Mouse (Mus musculus) intestine, postnatal 0 days (tissue): ENCODE results near the gene Pnpla8. TPM values are rescaled to one million over a fixed set of nuclear protein-coding genes. Genes with fewer than 3 reads are reported as not detected.
"Not testable (repeated sequence)": the region's sequence is repeated elsewhere in the genome, so short reads cannot be mapped to it uniquely, and the experiment has no call there.

Source experiments
- ATAC-seq: fragments of 200-750 bp; cut with Nextera tagmentation; 2 replicates; pipeline ENCODE4 v1.8.0; 2017; ENCODE audit warnings: mild to moderate bottlenecking, moderate TSS enrichment, moderate library complexity
- H3K27ac ChIP-seq: fragments of 300-500 bp; sonication (generic); 2 replicates; pipeline ENCODE4 v1.5.1; 2014; ENCODE audit warnings: mild to moderate bottlenecking, low read depth, low read length, moderate library complexity
- H3K27me3 ChIP-seq: fragments of 300-500 bp; sonication (generic); replicated peaks from 2 replicates; pipeline ENCODE4 v1.6.1; 2014; ENCODE audit warnings: low read length, mixed read lengths; ENCODE audit not compliant: control insufficient read depth, insufficient read depth
- H3K36me3 ChIP-seq: fragments of 300-500 bp; sonication (generic); 2 replicates; pipeline ENCODE4 v1.6.1; 2014; ENCODE audit warnings: mild to moderate bottlenecking, moderate library complexity; ENCODE audit not compliant: control insufficient read depth, insufficient read depth
- H3K4me1 ChIP-seq: fragments of 300-500 bp; sonication (generic); replicated peaks from 2 replicates; pipeline ENCODE4 v1.6.1; 2014; ENCODE audit warnings: antibody characterized with exemption, low read length, mixed read lengths; ENCODE audit not compliant: control insufficient read depth, insufficient read depth
- H3K4me2 ChIP-seq: fragments of 300-500 bp; sonication (generic); replicated peaks from 2 replicates; pipeline ENCODE4 v1.6.1; 2014; ENCODE audit warnings: low read depth, mild to moderate bottlenecking, moderate library complexity
- H3K4me3 ChIP-seq: fragments of 300-500 bp; sonication (generic); 2 replicates; pipeline ENCODE4 v1.5.1; 2014; ENCODE audit warnings: low read depth, low read length
- H3K9ac ChIP-seq: fragments of 300-500 bp; sonication (generic); 2 replicates; pipeline ENCODE4 v1.6.1; 2014; ENCODE audit warnings: mild to moderate bottlenecking, low read depth, low read length
- H3K9me3 ChIP-seq: fragments of 300-500 bp; sonication (generic); 2 replicates; pipeline ENCODE4 v1.6.1; 2016; ENCODE audit warnings: mixed run types; ENCODE audit not compliant: control insufficient read depth
- CTCF ChIP-seq: sonication (generic); IDR thresholded peaks from 2 replicates; pipeline ENCODE4 v1.5.1; 2016; ENCODE audit warnings: low read depth, mild to moderate bottlenecking, control low read depth, antibody characterized with exemption, moderate library complexity
- WGBS: fragments of 180-500 bp; shearing (Covaris S2); extraction: QIAGEN DNeasy Blood & Tissue Kit; methylation state at CpG from one replicate; pipeline ENCODE4 v1.1.7; 2014; 5-methylcytosine and 5-hydroxymethylcytosine counted together
- polyA plus RNA-seq: library from polyadenylated mRNA; unstranded; fragments of >200 nt; fragmentation: Nextera tagmentation; extraction: Ambion mirVana; gene quantifications from 2 replicates; pipeline ENCODE4 v1.2.1, GENCODE M21; 2015

Gene Pnpla8
- polyA plus RNA-seq, 1 experiment from 2014 or later, result 55.2 TPM

DNA sequence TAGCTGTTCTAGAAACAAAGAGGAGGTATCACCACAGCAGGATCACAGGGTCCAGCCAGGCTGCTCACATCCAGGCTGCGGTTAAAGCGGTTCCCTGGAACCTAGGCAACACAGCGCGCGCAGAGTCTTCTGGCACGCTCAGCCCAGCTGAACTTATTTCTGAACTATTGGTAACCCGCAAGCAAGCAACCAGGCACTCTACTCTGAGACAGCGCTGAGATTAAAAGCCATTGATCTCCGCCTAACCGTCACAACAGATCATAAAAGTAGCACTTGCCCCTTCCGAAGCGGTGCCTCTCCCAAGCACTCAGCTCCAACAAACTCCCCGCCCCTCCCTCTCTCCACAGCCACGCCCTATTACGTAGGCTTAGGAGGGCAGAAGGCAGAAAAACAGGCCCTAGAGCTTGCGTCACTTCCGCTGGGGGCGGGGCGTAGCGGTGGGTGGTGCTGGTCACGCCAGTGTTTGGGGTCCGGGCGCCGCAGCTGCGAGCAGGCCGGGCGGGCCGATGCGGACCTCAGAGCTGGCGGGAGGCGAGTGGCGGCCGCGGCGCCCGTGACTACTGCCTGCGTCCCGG lies 47.6 kb downstream of the Pnpla8 start:
- TF ChIP-seq CTCF, result no peak; the same call in 1 of the 2 replicates
- Histone ChIP-seq H3K36me3 (no peaks in the 10 kb centered on the region), H3K9me3 (no peaks in the 10 kb centered on the region), H3K4me1 (no peaks in the 10 kb centered on the region), H3K4me2 (peak overlapping the region; percentile 72), H3K4me3 (peak overlapping the region; percentile 87), H3K27me3 (no peaks in the 10 kb centered on the region), H3K27ac (peak overlapping the region; percentile 100), H3K9ac (peak overlapping the region; percentile 92)
- peak; percentile 98 for ATAC-seq
- under 1% methylated on average over 38 of the region's 38 CpGs for WGBS

- peak; percentile 71 for ATAC-seq
- H3K27ac ChIP-seq, result peak overlapping the region; percentile 100
- TF ChIP-seq CTCF, result peak; percentile 33
- WGBS, result under 1% methylated on average over 37 of the region's 46 CpGs
- peak overlapping the region; percentile 92 for H3K9ac ChIP-seq
- H3K4me1 ChIP-seq, result no peaks in the 10 kb centered on the region
- H3K4me3 ChIP-seq, result peak overlapping the region; percentile 87
- peak overlapping the region; percentile 72 for H3K4me2 ChIP-seq
- no peaks in the 10 kb centered on the region for H3K9me3 ChIP-seq
- no peaks in the 10 kb centered on the region for H3K27me3 ChIP-seq
- no peaks in the 10 kb centered on the region for H3K36me3 ChIP-seq
Measured at GRCm38 (mm10) chr12:44269311-44269831, 48.2 kb downstream of the Pnpla8 start.

DNA sequence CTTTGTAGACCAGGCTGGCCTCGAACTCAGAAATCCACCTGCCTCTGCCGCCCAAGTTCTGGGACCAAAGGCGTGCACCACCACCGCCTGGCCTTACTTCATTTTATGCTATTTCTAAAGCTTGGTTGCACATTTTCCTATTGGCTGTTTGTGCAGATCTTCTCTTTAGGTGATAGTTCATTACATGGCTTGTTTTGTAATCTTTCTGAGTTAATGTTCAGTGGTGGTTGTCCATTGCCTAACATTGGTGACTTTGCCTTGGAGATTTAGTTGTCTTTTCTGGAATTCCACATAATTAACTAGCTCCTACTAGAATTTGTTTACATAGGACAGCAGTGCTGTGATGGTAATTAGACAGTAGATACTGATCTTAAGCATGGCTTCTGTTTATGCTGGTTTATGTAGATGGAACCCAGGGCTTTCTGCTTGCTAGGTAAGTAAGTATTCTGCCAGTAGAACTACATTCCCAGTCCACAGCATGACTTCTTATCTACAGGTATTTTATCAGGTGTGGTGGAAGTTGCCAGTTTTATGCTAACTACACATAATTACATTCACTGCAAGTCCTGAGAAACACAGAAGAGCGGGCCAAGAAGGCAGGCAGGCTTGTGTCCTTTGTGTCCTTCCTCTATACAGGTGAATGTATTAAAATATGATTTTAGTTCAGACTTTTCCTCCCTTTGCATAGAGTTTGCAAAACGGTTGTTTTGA lies 53.1 kb downstream of the Pnpla8 start:
- ATAC-seq, result peak; percentile 77
- Histone ChIP-seq H3K9me3 (no peaks in the 10 kb centered on the region), H3K4me1 (no peaks in the 10 kb centered on the region), H3K36me3 (no peaks in the 10 kb centered on the region), H3K9ac (no peak overlapping the region), H3K27me3 (no peaks in the 10 kb centered on the region), H3K27ac (peak overlapping the region; percentile 21; the same call in 1 of the 2 replicates), H3K4me3 (no peak overlapping the region), H3K4me2 (no peak overlapping the region)
- 72% methylated on average over 6 of the region's 6 CpGs for WGBS
- TF ChIP-seq CTCF, result no peak

DNA sequence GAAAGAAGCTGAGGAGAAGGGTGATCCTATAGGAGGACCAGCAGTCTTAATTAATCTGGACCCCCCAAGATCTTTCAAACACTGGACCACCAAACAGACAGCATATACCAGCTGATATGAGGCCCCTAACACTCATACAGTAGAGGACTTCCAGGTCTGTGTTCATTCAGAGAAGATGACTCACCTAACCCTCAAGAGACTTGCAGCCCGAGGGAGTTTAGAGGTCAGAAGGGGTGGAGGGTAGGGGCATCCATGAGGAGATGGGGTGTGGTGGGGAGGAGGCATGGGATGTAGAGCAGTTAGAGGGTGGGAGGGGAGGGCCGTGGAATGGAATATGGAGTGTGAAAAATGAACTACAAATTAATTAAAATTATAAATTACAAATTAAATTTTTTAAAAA lies 59.0 kb downstream of the Pnpla8 start:
- not testable (repeated sequence) for H3K4me1 ChIP-seq, H3K9ac ChIP-seq, H3K4me2 ChIP-seq, H3K4me3 ChIP-seq, H3K36me3 ChIP-seq, H3K27me3 ChIP-seq, H3K27ac ChIP-seq, H3K9me3 ChIP-seq
- 62% methylated on average over 2 of the region's 2 CpGs for WGBS
- ATAC-seq, result peak; percentile 49; the same call in 1 of the 2 replicates

DNA sequence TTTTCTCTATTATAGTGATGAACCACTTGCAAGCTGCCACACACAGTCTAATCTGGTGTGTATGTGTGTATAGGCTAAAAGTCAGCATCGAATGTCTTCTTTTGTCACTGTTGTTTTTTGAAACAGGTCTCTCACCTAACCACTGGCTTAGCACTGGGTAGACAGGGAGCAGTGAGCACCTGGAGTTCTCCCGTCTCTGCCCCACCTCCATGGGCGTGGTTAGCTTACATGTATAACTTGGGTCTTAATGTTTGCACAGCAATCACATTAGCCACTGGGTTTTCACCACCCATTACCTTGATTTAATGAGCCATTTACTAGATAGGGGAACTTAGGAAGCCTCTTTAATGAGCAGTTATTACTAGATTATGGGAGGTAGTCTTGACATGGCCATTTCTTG lies 60.4 kb downstream of the Pnpla8 start:
- no peak overlapping the region for H3K27ac ChIP-seq
- no peaks in the 10 kb centered on the region for H3K9me3 ChIP-seq
- ATAC-seq, result 0 out of 2 replicates have a peak, but pooled peaks have one; percentile 36
- H3K36me3 ChIP-seq, result peaks cover 13% of the 10 kb centered on the region; the same call in 1 of the 2 replicates
- H3K4me3 ChIP-seq, result no peak overlapping the region
- WGBS, result 51% methylated on average over 3 of the region's 3 CpGs
- no peak overlapping the region for H3K9ac ChIP-seq
- no peak overlapping the region for H3K4me2 ChIP-seq
- H3K4me1 ChIP-seq, result peaks cover 4% of the 10 kb centered on the region; the same call in 1 of the 2 replicates
- no peak for TF ChIP-seq CTCF
- H3K27me3 ChIP-seq, result no peaks in the 10 kb centered on the region

DNA sequence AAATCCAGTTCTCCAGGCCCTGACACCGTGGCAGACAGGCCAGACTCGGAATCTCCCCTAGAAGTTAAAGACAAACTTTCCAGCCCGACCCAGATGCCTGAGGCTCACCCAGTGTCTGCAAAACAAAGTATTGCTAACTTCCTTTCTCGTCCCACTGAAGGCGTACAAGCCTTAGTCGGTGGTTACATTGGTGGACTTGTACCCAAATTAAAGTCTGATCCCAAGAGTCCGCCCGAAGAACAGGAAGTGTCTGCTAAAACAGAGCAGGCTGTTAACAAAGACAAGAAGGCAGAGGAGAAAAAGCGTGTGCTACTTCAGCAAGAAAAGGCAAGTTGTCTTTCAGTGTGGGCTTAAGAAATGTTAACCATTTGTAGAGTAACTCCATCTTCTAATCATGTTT lies 62.2 kb downstream of the Pnpla8 start:
- H3K4me1 ChIP-seq, result peaks cover 4% of the 10 kb centered on the region; the same call in 1 of the 2 replicates
- 61% methylated on average over 9 of the region's 9 CpGs for WGBS
- no peak for TF ChIP-seq CTCF
- no peak overlapping the region for H3K4me2 ChIP-seq
- H3K9me3 ChIP-seq, result no peaks in the 10 kb centered on the region
- no peaks in the 10 kb centered on the region for H3K27me3 ChIP-seq
- H3K4me3 ChIP-seq, result no peak overlapping the region
- no peak overlapping the region for H3K9ac ChIP-seq
- no peak for ATAC-seq
- peaks cover 17% of the 10 kb centered on the region; the same call in 1 of the 2 replicates for H3K36me3 ChIP-seq
- H3K27ac ChIP-seq, result no peak overlapping the region
